ENCODE assay signal across 9 mouse cellular contexts in the genomic region with DNA sequence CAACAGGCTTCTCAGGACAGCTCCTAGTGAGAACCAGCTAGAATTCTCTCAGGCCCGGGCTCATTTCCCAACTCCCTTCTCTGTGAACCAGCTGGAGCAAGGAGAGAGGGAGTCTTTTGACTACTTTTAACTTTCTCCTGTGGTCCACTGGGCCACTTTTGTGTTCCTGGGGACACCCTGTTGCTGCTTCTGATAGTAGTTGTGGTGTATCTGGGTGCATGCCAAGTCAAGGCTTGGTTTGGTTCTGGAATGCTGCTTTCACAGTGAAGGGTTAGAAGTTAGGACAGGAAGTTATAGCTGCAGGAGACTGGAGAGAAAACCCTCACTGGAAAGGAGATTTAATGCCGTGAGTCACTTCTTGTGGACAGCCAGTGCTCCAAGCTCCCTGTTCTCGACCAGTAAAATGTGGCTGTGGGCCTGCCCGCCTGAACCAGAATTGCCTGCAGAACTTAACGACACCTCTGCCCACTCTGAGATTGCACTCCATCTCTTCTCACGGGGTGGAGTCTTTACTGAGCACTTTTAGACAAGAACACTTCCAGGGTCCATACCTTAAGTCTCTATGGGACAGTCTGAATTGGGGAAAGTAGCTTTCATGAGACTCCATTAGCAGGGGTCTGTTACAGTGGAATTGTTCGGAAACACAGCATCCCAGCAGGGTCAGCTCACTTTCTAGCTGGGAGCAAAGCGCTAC.
DNase-seq lines count a peak whose midpoint lies in the region; ATAC-seq and TF ChIP-seq lines count a peak whose summit lies in the region.
"Had no signal": no experiment of that assay in that cellular context is flagged by ENCODE, and none has a peak within 500 bp of the region (broad histone marks: within the 10 kb centered on the region; RNA-seq: fewer than 3 reads in every experiment).

No protein-coding gene starts in this region.

- no peaks in the 10 kb centered on the region for H3K27me3 ChIP-seq in heart, postnatal 0 days (ENCODE audit: control insufficient read depth, insufficient read depth, low read length)
- peaks cover 9% of the 10 kb centered on the region; the same call in 1 of the 2 replicates for H3K27me3 ChIP-seq in limb, embryonic 13.5 days
- H3K27me3 ChIP-seq: liver, embryonic 12.5 days had no signal

- H3K27ac ChIP-seq in heart, postnatal 0 days (ENCODE audit: low read depth), result peak overlapping the region; percentile 94
- H3K27ac ChIP-seq in limb, embryonic 13.5 days, result peak overlapping the region; percentile 67
- H3K27ac ChIP-seq: liver, embryonic 12.5 days had no signal

- no peak for TF ChIP-seq CTCF in heart, postnatal 0 days (IDR thresholded peaks at IDR 0.05; ENCODE audit: low read depth)

- 0 out of 2 replicates have a peak overlapping the region, but pooled peaks have one; percentile 29 for H3K9ac ChIP-seq in heart, postnatal 0 days (replicated peaks; ENCODE audit: low read depth, low read length)
- H3K9ac ChIP-seq in limb, embryonic 13.5 days, result no peak overlapping the region
- H3K9ac ChIP-seq: liver, embryonic 12.5 days had no signal

- no peak overlapping the region for H3K4me3 ChIP-seq in heart, postnatal 0 days (ENCODE audit: low read depth, low read length)
- no peak overlapping the region for H3K4me3 ChIP-seq in limb, embryonic 13.5 days
- H3K4me3 ChIP-seq: liver, embryonic 12.5 days had no signal

- H3K4me2 ChIP-seq in heart, postnatal 0 days (ENCODE audit: low read depth, low read length), result no peak overlapping the region
- no peak overlapping the region for H3K4me2 ChIP-seq in limb, embryonic 13.5 days (replicated peaks)
- H3K4me2 ChIP-seq: liver, embryonic 12.5 days had no signal

- no peaks in the 10 kb centered on the region for H3K9me3 ChIP-seq in heart, postnatal 0 days (replicated peaks; ENCODE audit: control insufficient read depth, low read length)
- H3K9me3 ChIP-seq in limb, embryonic 13.5 days, result no peaks in the 10 kb centered on the region
- H3K9me3 ChIP-seq: liver, embryonic 12.5 days had no signal

- WGBS in heart, postnatal 0 days, result 38% methylated on average over 8 of the region's 8 CpGs
- WGBS in limb, embryonic 13.5 days, result 41% methylated on average over 8 of the region's 8 CpGs

- intact Hi-C loops in left cerebral cortex, postnatal 4 days (cut with DNase I), result no loop called here

- H3K36me3 ChIP-seq in heart, postnatal 0 days (replicated peaks; ENCODE audit: control insufficient read depth, insufficient read depth, low read length), result no peaks in the 10 kb centered on the region
- H3K36me3 ChIP-seq in limb, embryonic 13.5 days, result no peaks in the 10 kb centered on the region
- H3K36me3 ChIP-seq: liver, embryonic 12.5 days had no signal

- no peak for ATAC-seq in heart, postnatal 0 days (ENCODE audit: insufficient read depth, low read depth)
- peak; percentile 24; the same call in 1 of the 2 replicates for ATAC-seq in limb, embryonic 13.5 days (ENCODE audit: low FRiP score, low read depth)
- ATAC-seq: liver, embryonic 12.5 days had no signal

- no peak for TF ChIP-seq EP300 in heart, postnatal 0 days (IDR thresholded peaks at IDR 0.05; ENCODE audit: low read depth)

- peak; percentile 7 for DNase-seq in urinary bladder, postnatal 25 days (ENCODE audit: low spot score)
- DNase-seq in urinary bladder, adult 2 months (ENCODE audit: low spot score), result no peak
- DNase-seq in heart, postnatal 0 days (ENCODE audit: low spot score), result peak; percentile 64
- DNase-seq in B cell, adult 2 months, result no peak
- DNase-seq in thymus, postnatal 4 days, result no peak
- DNase-seq in left cerebral cortex, postnatal 4 days, result no peak
- no peak for DNase-seq in cerebellum, postnatal 36 days

- peaks cover 33% of the 10 kb centered on the region for H3K4me1 ChIP-seq in heart, postnatal 0 days (ENCODE audit: control insufficient read depth, insufficient read depth)
- peaks cover 32% of the 10 kb centered on the region for H3K4me1 ChIP-seq in limb, embryonic 13.5 days
- H3K4me1 ChIP-seq: liver, embryonic 12.5 days had no signal

Comparison
In these comparisons a context has a peak if more than half of its experiments do, and no peak if none do; other contexts are left out.
1. DNase-seq: peak in urinary bladder, postnatal 25 days (single experiment) and heart, postnatal 0 days (single experiment); none in urinary bladder, adult 2 months (single experiment), B cell, adult 2 months (0 of 2), thymus, postnatal 4 days (single experiment), left cerebral cortex, postnatal 4 days (single experiment) and cerebellum, postnatal 36 days (0 of 2).